Mouse (Mus musculus): ENCODE measurements at regions not wholly inside any gene's neighbourhood (a gene's known extent, or its start where the extent isn't known, plus 50 kb on each side); places are given as distances from the start of the nearest gene placed in this dataset.
"Not testable (repeated sequence)": the region's sequence is repeated elsewhere in the genome, so short reads cannot be mapped to it uniquely, and the experiment has no call there.

GRCm38 (mm10) chr9:115426682-115427081, 116.5 kb upstream of the Stt3b start:
- no peak for DNase-seq

- no peak for DNase-seq
These were observed 120.0 kb upstream of the Stt3b start for GRCm38 (mm10) chr9:115430271-115430670.

GRCm38 (mm10) chr9:115434696-115435095, 124.5 kb upstream of the Stt3b start:
- no peak for DNase-seq

DNA sequence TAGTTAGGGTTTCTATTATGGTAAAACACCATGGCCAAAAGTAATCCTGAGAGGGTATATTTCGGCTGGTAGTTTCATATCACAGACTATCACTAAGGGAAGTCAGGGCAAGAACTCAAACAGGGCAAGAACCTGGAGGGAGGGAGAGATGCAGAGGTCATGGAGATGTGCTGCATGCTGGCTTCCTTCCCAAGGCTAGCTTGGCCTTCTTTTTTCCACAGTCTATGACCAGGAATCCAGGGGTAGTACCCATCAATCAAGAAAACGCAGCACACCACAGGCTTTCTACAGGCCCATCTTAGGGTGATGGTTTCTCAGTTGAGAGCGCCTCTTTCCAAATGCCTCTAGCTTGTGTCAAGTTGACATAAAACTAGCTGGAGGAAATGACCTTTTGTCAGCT, 126.1 kb upstream of the Stt3b start:
- DNase-seq: no peak

GRCm38 (mm10) chr9:115438234-115438633, 128.0 kb upstream of the Stt3b start:
- DNase-seq: not testable (repeated sequence)

GRCm38 (mm10) chr9:115446681-115447080, 136.5 kb upstream of the Stt3b start:
- no peak for DNase-seq

- DNase-seq: no peak
These were observed 140.6 kb upstream of the Stt3b start for GRCm38 (mm10) chr9:115450741-115451320.

GRCm38 (mm10) chr9:115454771-115455170, 144.6 kb upstream of the Stt3b start:
- no peak for DNase-seq

DNA sequence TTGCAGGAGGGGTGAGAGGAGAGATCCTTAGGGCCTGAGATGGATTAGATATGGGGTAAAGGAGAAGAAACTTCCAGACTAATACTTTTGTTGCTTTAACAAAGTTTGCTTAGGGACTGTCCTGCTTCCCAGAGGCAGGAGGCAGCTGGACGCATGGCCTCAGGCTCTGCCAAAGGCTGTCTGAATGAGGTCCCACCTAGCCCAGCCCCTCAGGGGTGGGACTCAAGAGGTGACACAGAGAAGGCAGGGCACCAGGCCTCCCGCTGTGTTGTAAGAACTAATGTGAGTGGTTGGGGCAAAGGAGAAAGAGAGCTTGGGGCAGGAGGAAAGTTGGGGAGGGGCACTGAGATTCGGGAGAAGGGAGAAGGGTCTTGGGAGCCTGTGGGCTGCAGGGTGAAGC, 145.9 kb upstream of the Stt3b start:
- no peak for DNase-seq

DNA sequence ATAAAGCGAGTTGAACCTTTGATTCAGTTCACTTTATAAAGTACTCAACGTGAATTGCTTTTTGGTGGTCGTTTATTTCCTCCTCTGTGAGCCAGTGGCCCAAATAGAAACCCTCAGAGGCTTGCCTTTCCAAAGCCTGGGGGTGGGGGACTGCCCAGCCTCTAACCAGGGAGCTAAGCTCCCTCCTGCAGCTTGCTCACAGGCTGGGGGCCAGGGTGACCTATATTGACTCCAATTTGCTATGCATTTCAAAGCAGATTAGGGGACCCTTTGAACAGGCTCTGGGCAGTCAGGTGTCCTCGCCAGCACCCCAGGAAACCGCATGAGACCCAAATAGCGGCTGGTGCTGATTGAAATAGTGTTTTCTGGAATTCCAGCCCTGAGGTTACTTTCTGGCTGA, 146.4 kb upstream of the Stt3b start:
- no peak for DNase-seq

DNA sequence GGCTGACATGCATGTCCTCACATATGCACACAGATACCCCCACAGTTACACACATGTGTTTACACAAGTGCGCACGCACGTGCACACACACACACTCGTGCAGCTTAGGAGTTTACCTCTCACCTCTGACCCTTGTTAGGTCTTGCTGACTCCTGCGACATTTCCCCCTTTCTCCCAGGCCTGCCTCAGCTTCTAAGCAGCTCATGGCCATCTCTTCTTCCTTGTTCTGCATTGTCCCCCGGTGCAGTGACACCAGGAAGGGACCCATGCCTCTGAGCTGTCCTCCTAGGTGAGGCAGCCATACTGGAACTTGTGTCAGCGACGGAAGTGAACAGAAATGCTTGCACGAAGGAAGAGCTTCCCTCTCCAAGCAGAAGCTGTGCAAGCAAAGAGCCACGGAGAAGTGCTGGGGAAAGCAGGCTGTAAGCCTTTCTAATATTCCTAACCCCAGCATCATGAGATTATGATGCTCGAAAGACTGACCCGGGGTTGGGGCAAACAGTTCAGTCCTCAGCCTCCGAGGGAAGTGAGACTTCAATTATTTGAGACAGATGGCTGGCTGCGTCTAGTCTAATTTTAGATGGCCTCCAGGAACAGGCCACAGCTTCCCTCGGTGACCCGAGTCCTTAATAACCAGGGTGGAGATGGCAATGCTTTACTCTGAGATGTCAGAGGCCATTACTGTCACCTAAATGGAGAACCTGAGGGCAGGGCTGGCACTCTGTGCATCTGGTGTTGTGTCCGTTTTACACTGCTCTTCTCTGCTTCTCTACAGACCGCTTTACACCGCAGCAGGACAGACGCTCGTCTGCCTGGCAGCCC, 147.9 kb upstream of the Stt3b start:
- DNase-seq: no peak

DNA sequence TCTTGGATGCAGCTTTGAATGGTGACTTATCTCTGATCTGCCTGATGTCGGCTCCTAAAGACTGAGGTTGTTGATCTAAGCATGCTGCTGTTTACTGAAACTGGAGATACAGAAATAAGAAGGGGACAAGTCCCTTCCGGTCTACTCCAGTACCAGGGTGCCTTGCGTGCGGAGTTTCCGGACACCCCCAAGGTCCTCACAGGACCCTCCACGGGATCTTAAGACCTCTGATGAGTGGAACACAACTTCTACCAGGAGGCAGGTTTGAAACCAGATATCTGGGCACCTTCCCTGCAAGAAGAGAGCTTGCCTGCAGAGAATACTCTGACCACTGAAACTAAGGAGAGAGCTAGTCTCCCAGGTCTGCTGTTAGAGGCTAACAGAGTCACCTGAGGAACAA, 148.9 kb upstream of the Stt3b start:
- not testable (repeated sequence) for DNase-seq

GRCm38 (mm10) chr9:115465326-115465725, 155.1 kb upstream of the Stt3b start:
- DNase-seq: no peak

DNA sequence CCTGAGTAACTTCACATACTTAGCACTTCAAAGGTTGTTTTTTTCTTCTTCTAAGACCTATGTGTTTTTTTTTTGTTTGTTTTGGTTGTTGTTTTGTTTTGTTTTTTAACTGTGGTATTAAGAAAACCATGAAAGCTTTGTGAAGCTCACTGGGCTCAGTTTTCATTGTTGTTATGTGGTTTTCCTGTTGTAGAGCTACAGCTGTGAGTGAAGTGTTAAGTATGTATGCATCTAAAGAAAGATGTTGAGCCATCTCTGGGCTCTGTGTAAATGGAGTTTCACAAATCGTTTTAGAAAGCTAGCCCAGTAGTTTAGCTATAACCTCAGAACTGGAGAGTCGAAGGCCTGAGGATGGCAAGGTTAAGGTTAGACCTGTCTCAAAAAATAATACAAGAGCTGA, 158.4 kb upstream of the Stt3b start:
- no peak for DNase-seq

DNA sequence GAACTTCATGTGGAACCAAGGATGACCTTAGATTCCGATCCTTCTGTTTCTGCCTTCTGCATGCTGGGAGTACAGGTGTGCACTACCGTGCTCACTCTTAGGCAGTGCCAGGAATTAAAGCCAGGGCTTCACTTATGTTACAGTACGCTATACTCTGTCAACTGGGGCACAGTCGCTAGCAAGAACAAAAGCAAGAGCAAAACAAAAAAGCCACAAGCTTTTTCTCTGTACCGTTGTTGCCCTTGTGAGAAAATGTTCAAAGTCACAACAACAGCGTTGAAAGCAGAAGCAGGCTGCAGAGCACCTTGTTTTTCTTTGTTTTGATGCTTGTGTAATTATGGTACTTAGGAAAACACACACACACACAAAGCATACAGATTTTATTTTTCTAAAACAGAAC, 161.4 kb upstream of the Stt3b start:
- DNase-seq: no peak

DNA sequence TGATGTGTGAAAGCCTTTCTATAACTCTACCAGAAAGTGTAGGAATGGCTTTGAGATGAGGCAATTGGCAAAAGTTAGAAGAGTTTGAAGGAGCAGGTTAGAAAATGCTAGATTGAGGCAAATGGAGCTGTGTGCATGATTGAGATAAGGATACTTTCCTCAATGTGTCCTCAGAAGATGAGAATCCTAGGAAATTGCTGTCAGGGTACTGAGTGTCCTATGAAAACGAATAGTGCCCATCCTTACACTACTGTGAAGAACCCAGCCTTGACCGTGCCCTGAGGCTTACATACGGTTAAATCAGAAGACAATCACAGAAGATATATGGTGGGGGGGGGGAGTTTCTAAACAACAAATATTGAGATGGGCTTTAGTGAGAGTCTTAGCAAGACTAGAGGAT, 162.8 kb upstream of the Stt3b start:
- no peak for DNase-seq

DNA sequence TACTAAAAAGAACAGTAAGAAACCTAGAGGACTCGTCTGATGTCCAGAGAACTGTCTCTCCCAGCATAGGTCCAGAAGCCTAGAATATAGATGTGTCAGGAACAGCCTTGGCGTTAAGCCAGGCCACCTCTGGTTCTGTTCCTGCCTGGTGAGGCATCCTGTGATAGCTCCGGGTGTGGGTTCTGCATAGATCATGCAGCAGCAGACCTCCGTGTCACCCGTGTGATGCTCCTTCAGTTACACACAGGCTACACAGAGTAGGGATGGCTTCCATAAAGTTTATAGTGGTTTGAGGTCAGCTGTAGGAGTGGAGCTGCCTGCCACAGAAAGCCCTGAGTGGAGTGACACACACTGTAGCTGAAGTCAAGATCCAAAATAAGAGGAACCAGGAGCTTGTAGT, 163.6 kb upstream of the Stt3b start:
- no peak for DNase-seq

GRCm38 (mm10) chr9:115474342-115474741, 164.1 kb upstream of the Stt3b start:
- DNase-seq: no peak

- no peak for DNase-seq
These were observed 166.0 kb upstream of the Stt3b start for GRCm38 (mm10) chr9:115476205-115476604.

DNA sequence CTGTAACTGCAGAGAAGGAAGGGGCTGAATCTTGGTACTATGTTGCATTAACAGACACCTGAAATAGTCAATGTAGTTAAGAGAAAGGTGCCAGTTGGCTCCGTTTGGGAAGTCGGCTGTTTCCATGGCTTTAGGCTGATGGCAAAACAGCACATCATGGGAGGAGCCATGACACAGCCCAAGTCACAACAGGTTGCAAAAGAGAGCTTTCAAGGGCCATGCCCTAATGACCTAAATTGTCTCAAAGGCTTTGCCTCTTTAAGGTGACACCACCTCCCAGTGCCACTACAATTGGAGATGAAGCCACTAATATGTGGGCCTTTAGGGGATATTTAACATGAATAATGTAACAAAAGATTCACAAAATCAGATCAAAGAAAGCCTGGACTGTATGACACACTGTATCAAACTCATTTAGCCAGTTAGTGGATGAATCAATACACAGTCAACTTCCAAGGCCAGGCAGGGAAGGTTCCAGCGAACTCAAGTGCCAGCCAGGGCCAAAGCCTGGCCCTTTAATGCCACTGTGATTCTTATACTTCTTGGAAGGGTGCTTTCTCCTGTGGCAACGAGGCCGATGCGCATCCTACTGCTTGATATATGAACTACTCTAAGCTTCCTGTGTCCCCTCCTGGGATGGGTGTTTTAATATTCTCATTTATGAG, 167.5 kb upstream of the Stt3b start:
- no peak for DNase-seq

GRCm38 (mm10) chr9:115478946-115479345, 168.7 kb upstream of the Stt3b start:
- DNase-seq: no peak

DNA sequence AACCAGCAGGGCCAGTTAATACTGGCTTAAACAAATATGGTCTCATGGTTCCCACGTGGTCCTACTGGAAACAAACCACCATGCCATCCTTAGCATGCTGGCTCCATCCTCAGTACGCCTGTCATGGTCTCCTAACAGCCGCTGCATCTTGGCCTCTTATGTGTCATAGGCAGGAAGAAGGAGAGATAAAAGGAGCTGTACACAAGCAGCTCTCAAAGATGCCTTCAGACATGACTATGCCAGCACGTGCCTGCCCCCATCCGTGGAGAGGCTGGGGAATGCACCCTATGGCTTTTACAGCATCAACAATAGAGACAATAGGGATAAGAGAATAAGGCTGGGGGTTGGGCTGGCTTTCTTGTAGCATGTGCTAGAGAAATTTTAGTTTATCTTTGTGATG, 171.0 kb upstream of the Stt3b start:
- DNase-seq: no peak

- DNase-seq: no peak
These were observed 172.8 kb upstream of the Stt3b start for GRCm38 (mm10) chr9:115483024-115483423.

- DNase-seq: no peak
These were observed 173.5 kb upstream of the Stt3b start for GRCm38 (mm10) chr9:115483721-115484120.
